Mouse (Mus musculus) C3H10T1/2 (cell line): ENCODE results near the gene Pnrc2. TPM values are rescaled to one million over a fixed set of nuclear protein-coding genes. Genes with fewer than 3 reads are reported as not detected.

Source experiments
- polyA plus RNA-seq, 2 experiments: library from polyadenylated mRNA; unstranded; fragments of >200 nt; fragmentation: generic; extraction: Trizol; gene quantifications; one replicate each; pipeline ENCODE4 v1.2.1; 2012; ENCODE audit warnings: missing spikeins in 2 of 2

Pnrc2 gene
- 10 to 100 TPM in 1 of 2 experiments, 1 to 10 TPM in 1; 1.0 to 43.9 TPM for polyA plus RNA-seq

DNA sequence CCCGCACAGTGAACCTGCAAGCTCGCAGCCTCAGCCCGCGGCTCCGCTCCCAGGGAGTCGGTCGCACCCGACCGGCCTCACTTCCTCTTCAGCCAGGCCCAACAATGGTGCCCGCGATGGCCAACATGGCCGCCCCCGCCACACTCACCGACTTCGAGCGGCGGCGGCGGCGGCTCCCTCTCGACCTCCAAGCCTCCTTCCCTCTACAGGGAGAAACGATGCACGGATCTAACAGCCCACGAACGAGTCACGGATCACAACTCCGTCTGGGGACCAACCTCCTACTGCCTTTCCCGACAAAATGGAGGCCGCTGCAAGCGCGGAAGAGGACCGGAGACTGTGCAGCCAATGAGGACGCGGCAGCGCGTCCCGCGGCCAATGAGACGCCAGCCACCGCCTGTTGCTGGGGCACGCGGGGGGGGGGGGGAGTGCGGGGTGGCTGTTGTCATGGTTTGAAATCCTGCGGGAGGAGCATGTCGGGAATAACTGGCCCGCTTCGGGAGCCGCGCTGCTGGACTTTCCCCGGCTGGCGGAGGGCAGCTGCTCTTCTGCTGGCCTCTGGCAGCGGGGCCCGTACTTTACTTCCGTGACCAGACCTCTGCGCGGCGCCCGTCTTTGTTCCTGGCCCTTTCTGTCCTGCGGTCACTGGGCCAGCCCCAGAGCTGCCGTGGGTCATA lies at the start of gene Pnrc2:
Gene Pnrc2, minus strand, starts transcription at position 325 of the 677 bp plus-strand sequence.

GRCm38 (mm10) chr4:135920304-135921241 lies 46.9 kb upstream of the Pnrc2 start, which contains the start of gene Fuca1:
Gene Fuca1 (plus strand): TSS chr4:135920735.

DNA sequence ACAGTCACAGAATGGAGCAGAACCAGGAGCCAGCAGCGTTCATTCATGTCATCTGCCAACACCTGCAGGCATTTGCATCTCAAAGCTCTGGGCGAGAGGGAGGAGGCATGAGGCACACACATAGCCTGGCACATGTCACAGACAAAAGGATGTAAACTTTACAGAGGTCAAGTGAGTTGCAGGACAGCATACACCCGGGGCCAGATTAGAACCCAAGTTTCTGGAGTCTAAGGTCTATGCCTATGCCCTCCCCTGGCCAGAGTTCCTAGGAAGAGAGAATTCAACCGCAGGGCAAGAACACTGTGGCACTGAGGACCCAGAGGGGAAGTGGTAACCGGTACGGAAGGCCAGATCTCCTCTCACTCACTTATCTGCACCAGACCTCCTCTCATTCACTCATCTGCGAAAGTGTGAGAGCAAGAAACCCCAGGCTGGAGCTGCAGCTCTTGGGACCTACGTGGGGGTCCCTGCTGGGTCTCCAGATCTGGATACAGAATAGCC lies 21.5 kb upstream of the Pnrc2 start, which contains the start of gene Cnr2:
Gene Cnr2, plus strand, starts transcription at position 324 of the 501 bp plus-strand sequence.

GRCm38 (mm10) chr4:135855536-135856222 lies 18.0 kb downstream of the Pnrc2 start, which contains the start of gene Srsf10:
Gene Srsf10 (plus strand): TSS chr4:135855747.

Other genes starting within 250 kb of the Pnrc2 start
- not detected for gene Ifnlr1, start 187.6 kb downstream of the Pnrc2 start, polyA plus RNA-seq
- gene Il22ra1, start 145.7 kb downstream of the Pnrc2 start, polyA plus RNA-seq = not detected
- under 1 TPM in 1 of 2 experiments, not detected in 1; under 0.01 TPM for gene Myom3, start 114.1 kb downstream of the Pnrc2 start, polyA plus RNA-seq
- gene Srsf10, start 18.1 kb downstream of the Pnrc2 start, polyA plus RNA-seq = 10 to 100 TPM in 1 of 2 experiments, 1 to 10 TPM in 1; 7.7 to 12.7 TPM
- gene Cnr2, start 21.5 kb upstream of the Pnrc2 start, polyA plus RNA-seq = under 1 TPM in 1 of 2 experiments, not detected in 1; 0.04 TPM
- 100 to 1,000 TPM in 1 of 2 experiments, 10 to 100 TPM in 1; 74.8 to 183 TPM for gene Fuca1, start 46.9 kb upstream of the Pnrc2 start, polyA plus RNA-seq
- 10 to 100 TPM; 19.6 to 44.9 TPM for gene Hmgcl, start 72.6 kb upstream of the Pnrc2 start, polyA plus RNA-seq
- gene Gale, start 89.9 kb upstream of the Pnrc2 start, polyA plus RNA-seq = 10 to 100 TPM; 26.2 to 35.1 TPM
- gene Lypla2, start 98.8 kb upstream of the Pnrc2 start, polyA plus RNA-seq = 10 to 100 TPM; 57.3 to 66.3 TPM
- gene Pithd1, start 113.4 kb upstream of the Pnrc2 start, polyA plus RNA-seq = 10 to 100 TPM; 25.4 to 35.3 TPM
- 10 to 100 TPM in 1 of 2 experiments, 1 to 10 TPM in 1; 3.0 to 16.7 TPM for gene Eloa, start 147.9 kb upstream of the Pnrc2 start, polyA plus RNA-seq
- gene Rpl11, start 179.6 kb upstream of the Pnrc2 start, polyA plus RNA-seq = 1,000 to 10,000 TPM; 1,860 to 3,283 TPM